Mouse (Mus musculus) stomach, postnatal 0 days (tissue): ENCODE measurements around the gene Adam15.

Experiments
- CTCF ChIP-seq: IDR thresholded peaks from 2 replicates; pipeline ENCODE4 v1.5.1; 2016; ENCODE audit warnings: antibody characterized with exemption, low read depth, mild to moderate bottlenecking, moderate library complexity
- EP300 ChIP-seq: optimal IDR thresholded peaks from 2 replicates; pipeline ENCODE3; 2016; ENCODE audit warnings: antibody characterized with exemption

GRCm38 (mm10) chr3:89318316-89318715, 31.5 kb downstream of the Adam15 start:
- TF ChIP-seq CTCF (no peak), EP300 (no peak)
